Mouse (Mus musculus) c-Kit-positive CD71-negative TER-119-negative erythroid progenitor cells, embryonic 14.5 days (primary cell): ENCODE results near the gene Reep6.

Source experiments
- DNase-seq: peaks from one replicate; pipeline ENCODE4 v3.0.0-alpha.2; 2013; ENCODE audit warnings: low read depth

Reep6 gene

DNA sequence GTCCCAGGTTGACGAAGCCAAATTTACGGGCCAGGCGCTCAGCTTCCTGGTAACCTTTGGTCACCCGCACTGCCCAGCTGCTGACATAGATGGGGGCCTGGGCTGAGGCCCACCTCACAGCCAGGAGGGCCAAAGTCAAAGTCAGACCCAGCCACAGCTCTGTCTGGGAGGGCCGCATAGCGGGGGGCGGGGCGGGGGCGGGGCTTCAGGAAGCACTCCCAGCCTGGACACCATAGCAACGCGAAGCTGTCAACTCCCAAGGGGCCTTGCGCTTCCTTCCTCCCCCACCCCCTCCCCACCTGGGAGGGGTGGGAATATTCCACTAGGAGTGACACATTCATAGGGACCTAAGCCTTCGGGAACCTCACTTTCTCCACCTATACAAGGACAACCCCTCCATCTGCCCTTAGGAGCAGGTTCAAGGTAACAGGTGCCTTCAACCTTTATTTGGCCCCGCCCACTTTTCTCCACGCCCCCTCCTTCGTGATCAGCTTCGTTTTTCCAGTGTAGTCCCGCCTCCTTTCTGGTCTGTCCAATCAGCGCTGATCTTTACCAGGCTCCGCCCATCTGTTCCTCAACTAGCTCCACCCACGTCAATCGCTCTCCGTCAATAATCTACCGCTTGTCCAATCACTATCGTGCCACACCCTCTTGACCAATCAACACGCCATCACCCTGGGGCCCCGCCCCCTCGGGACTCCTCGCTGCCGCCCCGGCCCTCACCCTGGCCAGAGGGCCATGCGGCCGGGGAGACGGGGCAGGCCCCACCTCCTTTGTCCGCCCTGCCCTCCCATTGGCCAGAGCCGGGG lies at the start of gene Reep6, which contains the start of gene Pcsk4:
Gene Reep6, plus strand, starts transcription at position 681 of the 809 bp plus-strand sequence.
Gene Pcsk4, minus strand, starts transcription at position 226 of the 809 bp plus-strand sequence.
- peak; percentile 95 for DNase-seq

- no peak for DNase-seq
Observed at GRCm38 (mm10) chr10:80281304-80281703, 48.4 kb upstream of the Reep6 start.

- DNase-seq = no peak
Observed at GRCm38 (mm10) chr10:80281921-80282371, 47.8 kb upstream of the Reep6 start.

- no peak for DNase-seq
Observed at GRCm38 (mm10) chr10:80282481-80283441, 47.0 kb upstream of the Reep6 start.

DNA sequence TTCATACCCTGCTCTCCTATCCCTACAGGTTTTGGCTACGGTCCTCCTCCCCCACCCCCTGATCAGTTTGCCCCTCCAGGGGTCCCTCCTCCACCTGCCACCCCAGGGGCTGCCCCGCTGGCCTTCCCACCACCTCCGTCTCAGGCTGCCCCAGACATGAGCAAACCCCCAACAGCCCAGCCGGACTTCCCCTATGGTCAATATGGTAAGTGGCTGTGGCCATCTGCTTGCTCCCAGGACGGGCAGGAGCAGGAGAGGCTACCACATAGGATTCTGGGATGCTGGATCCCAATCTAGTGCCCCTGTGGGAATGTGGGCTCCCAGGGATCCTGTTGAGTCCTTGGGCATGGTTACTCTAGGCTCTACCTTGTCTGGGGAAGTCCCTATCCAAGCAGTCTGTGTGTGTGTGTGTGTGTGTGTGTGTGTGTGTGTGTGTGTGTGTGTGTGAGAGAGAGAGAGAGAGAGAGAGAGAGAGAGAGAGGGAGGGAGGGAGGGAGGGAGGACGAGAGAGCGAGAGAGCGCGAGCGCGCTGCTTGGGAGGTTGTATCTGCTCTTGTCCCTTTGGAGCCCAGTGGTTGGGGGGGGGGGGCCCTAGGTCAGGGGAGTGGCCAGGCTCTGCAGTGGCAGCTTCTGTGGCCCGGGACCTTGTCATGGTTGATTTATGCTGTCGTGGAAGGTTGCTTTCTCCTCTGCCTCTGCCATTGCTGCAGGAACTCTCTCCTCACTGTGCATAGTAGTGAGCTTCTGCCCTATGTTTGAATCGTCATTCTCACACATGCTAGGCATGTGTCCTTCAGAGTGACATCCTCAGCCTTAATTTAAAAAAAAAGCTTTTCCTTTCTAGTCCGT lies 44.3 kb upstream of the Reep6 start:
- no peak for DNase-seq

GRCm38 (mm10) chr10:80288097-80288496 lies 41.7 kb upstream of the Reep6 start:
- no peak for DNase-seq

GRCm38 (mm10) chr10:80288657-80289056 lies 41.1 kb upstream of the Reep6 start:
- no peak for DNase-seq

DNA sequence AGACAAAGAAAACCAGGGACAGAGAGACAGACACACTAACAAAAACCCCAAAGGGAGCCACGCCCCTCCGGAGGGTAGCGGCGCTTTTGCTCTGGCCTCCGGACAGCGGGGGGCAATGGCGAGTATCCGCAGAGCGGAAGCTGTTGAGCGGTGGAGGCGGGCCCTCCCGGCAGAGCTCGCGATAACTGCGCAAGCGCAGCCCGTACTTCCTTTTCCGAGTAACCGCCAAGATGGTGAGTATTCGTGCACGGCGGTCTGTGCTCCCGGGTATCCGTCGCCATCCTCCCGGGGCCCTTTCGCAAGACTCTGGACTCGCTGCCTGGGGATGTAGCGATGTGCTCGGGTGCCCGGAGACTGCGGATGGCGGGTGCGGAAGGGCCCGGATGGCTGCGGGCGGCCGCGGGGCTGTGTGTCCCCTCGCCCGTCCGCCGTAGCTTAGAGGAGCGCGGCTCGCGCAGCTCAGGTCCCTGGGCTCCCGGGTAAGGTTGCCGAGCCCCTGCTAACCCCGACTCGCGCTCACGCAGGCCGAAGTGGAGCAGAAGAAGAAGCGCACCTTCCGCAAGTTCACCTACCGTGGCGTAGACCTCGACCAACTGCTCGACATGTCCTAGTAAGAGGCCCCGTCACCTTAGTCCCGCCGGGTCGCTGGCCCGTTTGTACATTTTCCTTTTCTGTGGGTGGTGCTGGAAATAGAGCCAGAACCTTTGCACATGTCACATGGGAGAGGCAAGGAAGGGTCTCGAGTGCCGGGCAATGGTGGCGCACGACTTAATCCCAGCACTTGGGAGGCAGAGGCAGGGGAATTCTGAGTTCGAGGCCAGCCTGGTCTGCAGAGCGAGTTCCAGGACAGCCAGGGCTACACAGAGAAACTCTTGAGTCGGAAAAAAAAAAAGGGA lies 37.3 kb upstream of the Reep6 start, which contains the start of gene Rps15:
Gene Rps15, plus strand, starts transcription at position 203 of the 896 bp plus-strand sequence.
- DNase-seq = peak; percentile 94

DNA sequence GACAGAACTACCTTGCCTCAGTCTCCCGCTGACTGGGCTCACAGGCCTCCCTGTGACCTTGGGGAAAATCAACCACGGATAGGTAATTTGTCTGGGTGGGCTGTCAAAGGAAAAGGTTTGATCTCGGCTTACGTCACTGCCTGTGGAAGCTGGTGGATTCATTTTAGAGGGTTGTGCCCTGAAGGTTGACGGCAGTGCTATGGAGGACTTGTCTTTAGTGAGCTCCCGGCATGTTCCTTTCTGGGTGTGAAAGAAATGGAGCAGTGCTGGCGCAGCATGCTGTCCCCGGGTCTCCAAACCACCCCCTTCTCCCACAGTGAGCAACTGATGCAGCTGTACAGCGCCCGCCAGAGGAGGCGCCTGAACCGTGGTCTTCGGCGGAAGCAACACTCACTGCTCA lies 36.4 kb upstream of the Reep6 start:
- DNase-seq = no peak

- no peak for DNase-seq
Observed at GRCm38 (mm10) chr10:80294311-80294710, 35.4 kb upstream of the Reep6 start.

GRCm38 (mm10) chr10:80294788-80295303 lies 34.9 kb upstream of the Reep6 start:
- no peak for DNase-seq

DNA sequence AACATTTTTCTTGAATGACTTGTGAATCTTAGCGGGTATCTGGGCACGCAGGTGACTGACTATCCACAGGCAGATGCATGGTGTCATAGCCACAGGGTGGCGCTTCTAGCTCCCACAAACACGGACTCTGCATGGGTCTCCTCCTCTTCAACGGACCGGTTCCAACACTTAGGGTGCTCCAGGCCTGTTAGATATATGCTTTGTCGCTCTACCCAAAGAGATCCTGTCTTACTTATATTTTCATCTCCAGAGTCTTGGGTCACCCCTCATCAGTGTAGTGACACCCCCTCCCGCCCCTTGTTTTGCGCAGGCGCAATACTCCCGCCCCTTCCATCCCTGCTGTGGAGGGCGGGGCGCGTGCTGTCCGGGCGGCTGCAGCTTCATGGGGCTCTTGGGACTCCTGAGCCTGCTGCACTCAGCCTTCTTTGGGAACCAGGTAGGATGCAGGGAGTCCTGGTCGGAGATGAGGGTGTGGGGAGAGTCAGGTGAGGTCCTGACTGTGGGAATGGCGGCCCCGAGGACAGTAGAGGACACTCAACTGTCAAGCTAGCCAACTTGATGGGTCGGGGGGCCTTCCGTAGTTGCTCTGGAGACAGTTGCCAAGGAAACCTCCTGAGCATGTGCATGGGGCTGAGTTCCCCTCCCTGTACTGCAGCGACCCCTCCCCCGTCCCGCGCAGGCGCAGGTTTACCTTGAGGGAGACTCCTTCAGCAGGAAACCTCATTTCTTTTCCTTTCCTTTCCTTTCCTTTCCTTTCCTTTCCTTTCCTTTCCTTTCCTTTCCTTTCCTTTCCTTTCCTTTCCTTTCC lies 33.9 kb upstream of the Reep6 start, which contains the start of gene Apc2:
Gene Apc2, plus strand, starts transcription at position 360 of the 808 bp plus-strand sequence.
- DNase-seq = peak; percentile 61

DNA sequence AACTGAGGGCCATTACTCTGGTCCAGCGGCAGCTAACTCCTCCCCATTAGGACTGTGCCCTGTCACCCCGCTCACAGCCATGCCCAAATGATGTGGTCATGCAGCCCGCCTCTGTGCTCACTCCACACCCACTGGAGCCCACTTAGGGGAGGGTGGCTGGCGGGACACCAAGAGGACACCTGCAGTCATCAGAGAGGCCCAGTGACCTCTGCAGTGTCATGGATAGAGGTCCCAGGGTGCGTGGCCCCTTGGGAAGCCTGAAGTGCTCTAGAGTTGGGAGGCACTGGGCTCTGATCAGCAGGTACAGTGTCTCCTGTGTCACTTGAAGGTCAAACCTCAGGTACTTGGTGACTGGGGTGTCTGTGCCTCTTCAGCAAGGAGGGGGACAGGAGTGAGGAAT lies 32.9 kb upstream of the Reep6 start:
- no peak for DNase-seq

- no peak for DNase-seq
Observed at GRCm38 (mm10) chr10:80297526-80298133, 32.1 kb upstream of the Reep6 start.

- DNase-seq = no peak
Observed at GRCm38 (mm10) chr10:80298571-80299281, 31.0 kb upstream of the Reep6 start.

- no peak for DNase-seq
Observed at GRCm38 (mm10) chr10:80299301-80299700, 30.5 kb upstream of the Reep6 start.

DNA sequence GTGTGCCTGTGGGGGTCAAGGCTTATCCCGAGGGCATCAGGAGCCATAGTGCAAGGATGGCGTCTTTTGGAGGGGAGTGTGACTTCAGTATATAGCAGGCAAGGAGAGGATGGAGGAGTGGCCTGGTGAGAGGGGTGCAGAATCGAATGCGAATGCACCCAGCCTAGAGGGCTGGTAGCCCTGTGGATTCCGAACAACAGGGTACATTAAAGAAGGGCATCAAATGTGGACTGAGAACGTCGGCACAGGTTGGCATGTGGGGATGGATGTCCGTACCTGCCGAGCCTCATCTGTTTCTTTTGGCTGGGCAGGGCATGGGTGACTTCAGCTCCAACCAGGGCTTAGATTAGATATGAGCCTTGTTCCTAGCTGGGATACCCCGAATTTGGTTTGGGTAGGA lies 29.9 kb upstream of the Reep6 start:
- no peak for DNase-seq

DNA sequence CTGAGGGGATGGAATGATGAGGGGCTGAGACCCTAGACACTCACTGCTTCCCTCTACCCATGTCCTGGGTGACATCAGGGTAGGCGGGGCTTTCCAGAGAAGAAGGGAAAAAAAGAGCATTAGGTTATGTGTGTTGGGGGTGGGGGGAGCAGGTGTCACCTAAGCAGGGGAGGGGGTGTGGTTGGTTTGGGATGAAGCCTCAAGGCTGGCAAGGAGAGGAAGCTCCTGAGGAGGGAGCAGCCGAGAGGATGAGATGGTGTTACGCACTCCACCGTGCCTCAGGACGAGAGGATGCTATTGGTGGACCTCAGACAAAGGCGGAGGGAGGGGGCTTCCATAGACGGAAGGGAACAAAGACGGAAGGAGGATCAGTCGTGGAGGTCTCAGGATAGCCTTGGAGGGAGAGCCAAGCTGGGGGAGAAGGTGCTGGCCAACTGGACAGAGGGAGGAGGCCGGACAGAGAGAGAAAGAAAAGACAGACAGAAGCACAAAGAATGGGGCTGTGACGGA lies 29.0 kb upstream of the Reep6 start:
- no peak for DNase-seq
